Mouse (Mus musculus) megakaryocyte, embryonic 14.5 days (primary cell): Measurements from ENCODE around the gene Sox5. TPM values are rescaled to one million over a fixed set of nuclear protein-coding genes. Genes with fewer than 3 reads are reported as not detected.
A peak's percentile ranks its signal among the peaks of the same experiment; 100 is the strongest.

ENCODE experiments used
- H3K27me3 ChIP-seq: replicated peaks from 2 replicates; pipeline ENCODE3; 2012; ENCODE audit warnings: inconsistent platforms
- H3K36me3 ChIP-seq: replicated peaks from 2 replicates; pipeline ENCODE3; 2012; ENCODE audit warnings: low read length, inconsistent platforms, mixed read lengths
- H3K4me1 ChIP-seq: 2 replicates; pipeline ENCODE4 v1.6.1; 2012; ENCODE audit warnings: inconsistent platforms
- H3K4me3 ChIP-seq: replicated peaks from 2 replicates; pipeline ENCODE3; 2012; ENCODE audit warnings: moderate library complexity, mild to moderate bottlenecking, inconsistent platforms
- H3K9me3 ChIP-seq: 2 replicates; pipeline ENCODE4 v1.6.1; 2012; ENCODE audit warnings: inconsistent platforms
- FLI1 ChIP-seq: IDR thresholded peaks from 2 replicates; pipeline ENCODE4 v1.6.1; 2012; ENCODE audit warnings: low read length, inconsistent platforms, mixed read lengths
- GATA1 ChIP-seq: IDR thresholded peaks from 3 replicates; pipeline ENCODE4 v1.6.1; 2012; ENCODE audit warnings: mixed read lengths, low read length, inconsistent platforms, borderline replicate concordance
- polyA plus RNA-seq: library from polyadenylated mRNA; stranded (reverse); fragments of >175 nt; gene quantifications from 2 replicates; pipeline ENCODE4 v1.2.3, GENCODE M21; 2012; ENCODE audit warnings: low replicate concordance; ENCODE audit not compliant: insufficient read depth

Gene Sox5
- polyA plus RNA-seq, 1 experiment, result 0.07 TPM

DNA sequence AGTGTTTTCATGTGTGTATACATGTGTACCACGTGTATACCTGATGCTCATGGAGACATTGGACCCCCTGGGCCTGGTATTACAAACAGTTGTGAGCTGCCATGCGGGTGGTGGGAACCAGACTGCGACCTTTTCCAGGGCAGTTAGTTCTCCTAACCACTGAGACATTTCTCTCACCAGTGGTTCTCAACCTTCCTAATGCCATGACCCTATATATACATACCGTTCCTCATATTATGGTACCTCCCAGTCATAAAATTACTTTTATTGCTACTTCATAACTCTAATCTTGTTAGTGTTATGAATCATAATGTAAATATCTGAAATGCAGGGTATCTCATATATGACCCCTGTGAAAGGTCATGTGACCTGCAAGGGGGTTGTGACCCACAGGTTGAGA is 644.9 kb downstream of the Sox5 start:
- Histone ChIP-seq H3K4me3 (no peak overlapping the region), H3K9me3 (no peaks in the 10 kb centered on the region), H3K36me3 (no peaks in the 10 kb centered on the region), H3K27me3 (peaks cover 2% of the 10 kb centered on the region), H3K4me1 (peaks cover 6% of the 10 kb centered on the region; the same call in 1 of the 2 replicates)
- TF ChIP-seq FLI1 (no peak), GATA1 (no peak)

DNA sequence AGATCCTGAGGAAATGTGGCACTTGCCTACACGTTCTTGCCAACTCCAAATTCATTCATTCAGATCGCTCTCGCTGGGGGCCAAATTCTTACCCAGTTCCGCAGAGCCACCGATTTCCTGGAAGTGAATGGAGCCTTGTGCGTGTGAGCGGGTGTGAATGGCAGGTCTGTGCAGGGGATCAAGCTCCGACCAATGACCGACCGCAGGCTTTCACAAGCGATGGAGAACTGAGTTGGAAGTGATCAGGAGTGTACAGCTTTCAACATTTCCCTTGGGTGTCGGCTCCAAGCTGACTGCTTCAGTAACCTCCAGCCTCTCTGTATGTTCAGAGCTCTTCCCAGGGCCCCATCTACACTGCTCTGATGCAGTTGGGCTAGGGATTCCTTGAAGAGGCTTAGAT is 651.9 kb downstream of the Sox5 start:
- no peak overlapping the region for H3K4me3 ChIP-seq
- TF ChIP-seq GATA1 (no peak), FLI1 (no peak)
- H3K36me3 ChIP-seq, result no peaks in the 10 kb centered on the region
- no peaks in the 10 kb centered on the region; the same call in 1 of the 2 replicates for H3K9me3 ChIP-seq
- peaks cover 6% of the 10 kb centered on the region; the same call in 1 of the 2 replicates for H3K4me1 ChIP-seq
- H3K27me3 ChIP-seq, result peaks cover 2% of the 10 kb centered on the region

DNA sequence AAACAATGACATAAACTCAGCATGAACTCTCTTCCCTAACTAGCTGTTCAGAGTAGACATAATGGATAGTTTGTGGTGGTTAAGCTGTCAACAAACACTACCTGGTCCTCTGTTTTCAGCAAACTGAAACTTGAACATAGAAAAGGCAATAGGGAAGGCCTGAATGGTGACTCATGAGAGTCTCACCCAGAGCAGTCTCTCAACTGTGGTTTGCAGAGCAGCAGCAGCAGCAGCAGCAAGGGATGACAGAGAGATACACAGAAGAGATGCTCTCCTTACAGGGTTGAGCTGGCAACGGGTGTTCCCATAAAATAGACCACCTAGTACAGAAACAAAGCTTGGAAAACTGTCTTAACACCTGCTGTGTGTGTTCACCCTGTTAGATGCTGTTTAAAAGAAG is 661.8 kb downstream of the Sox5 start:
- no peaks in the 10 kb centered on the region for H3K36me3 ChIP-seq
- TF ChIP-seq GATA1 (no peak), FLI1 (no peak)
- peaks cover 3% of the 10 kb centered on the region for H3K27me3 ChIP-seq
- no peak overlapping the region for H3K4me3 ChIP-seq
- no peaks in the 10 kb centered on the region for H3K4me1 ChIP-seq
- no peaks in the 10 kb centered on the region for H3K9me3 ChIP-seq

- no peak overlapping the region for H3K4me3 ChIP-seq
- no peaks in the 10 kb centered on the region for H3K9me3 ChIP-seq
- TF ChIP-seq GATA1 (no peak), FLI1 (no peak)
- H3K27me3 ChIP-seq, result peaks cover 3% of the 10 kb centered on the region
- no peaks in the 10 kb centered on the region for H3K4me1 ChIP-seq
- H3K36me3 ChIP-seq, result no peaks in the 10 kb centered on the region
Measured at GRCm38 (mm10) chr6:144116646-144117045, 665.1 kb downstream of the Sox5 start.

DNA sequence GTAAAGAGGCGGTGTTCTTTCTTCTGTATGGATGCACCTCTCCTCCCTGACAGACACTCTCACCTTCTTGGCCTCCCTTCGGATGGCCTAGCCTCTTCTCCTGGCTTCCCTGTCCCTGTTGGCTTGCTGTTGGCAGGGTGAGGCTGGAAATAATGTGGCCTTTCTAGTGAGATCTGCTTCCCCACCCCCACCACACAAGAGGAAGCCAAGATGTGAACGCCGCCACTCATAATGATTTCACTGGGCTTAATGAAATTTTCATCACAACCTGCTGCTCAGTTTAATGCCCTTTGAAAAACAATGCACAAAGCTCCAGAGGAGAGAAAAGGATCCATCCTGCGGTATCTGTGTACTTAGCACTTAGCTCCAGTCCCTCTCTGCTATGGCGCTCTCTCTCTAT is 670.2 kb downstream of the Sox5 start:
- H3K9me3 ChIP-seq, result no peaks in the 10 kb centered on the region
- no peaks in the 10 kb centered on the region for H3K4me1 ChIP-seq
- peaks cover 2% of the 10 kb centered on the region for H3K27me3 ChIP-seq
- TF ChIP-seq FLI1, result no peak
- TF ChIP-seq GATA1, result no peak
- H3K36me3 ChIP-seq, result no peaks in the 10 kb centered on the region
- no peak overlapping the region for H3K4me3 ChIP-seq

- no peaks in the 10 kb centered on the region for H3K4me1 ChIP-seq
- H3K9me3 ChIP-seq, result no peaks in the 10 kb centered on the region
Measured at GRCm38 (mm10) chr6:144106848-144107247, 674.9 kb downstream of the Sox5 start.

DNA sequence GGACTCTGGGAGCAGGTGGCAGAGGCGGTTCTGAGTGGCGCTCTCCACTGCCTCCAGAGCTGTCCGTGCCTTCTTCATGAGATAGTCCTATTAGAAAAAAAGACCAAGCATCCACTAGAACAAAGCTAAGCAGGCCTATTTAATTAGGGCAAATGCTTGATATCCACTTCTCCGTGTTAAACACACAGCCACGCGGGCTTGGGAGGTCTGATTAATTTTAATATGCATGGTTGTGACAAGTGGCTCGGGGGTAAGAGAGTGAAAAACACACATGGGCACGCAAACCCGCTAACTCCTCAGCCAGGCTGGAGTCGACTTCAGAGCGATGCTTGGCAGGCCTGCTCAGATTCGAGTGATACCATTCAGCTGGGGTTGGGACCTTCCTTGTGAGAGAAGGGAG is 676.1 kb downstream of the Sox5 start:
- TF ChIP-seq FLI1 (no peak), GATA1 (no peak)
- Histone ChIP-seq H3K9me3 (peaks cover 5% of the 10 kb centered on the region), H3K27me3 (peaks cover 2% of the 10 kb centered on the region), H3K36me3 (no peaks in the 10 kb centered on the region), H3K4me1 (peaks cover 4% of the 10 kb centered on the region; the same call in 1 of the 2 replicates), H3K4me3 (no peak overlapping the region)

More at GRCm38 (mm10) chr6:144106848-144107247, 674.9 kb downstream of the Sox5 start:
- H3K4me3 ChIP-seq, result no peak overlapping the region
- peaks cover 2% of the 10 kb centered on the region for H3K27me3 ChIP-seq
- no peak for TF ChIP-seq GATA1
- TF ChIP-seq FLI1, result no peak
- no peaks in the 10 kb centered on the region for H3K36me3 ChIP-seq

DNA sequence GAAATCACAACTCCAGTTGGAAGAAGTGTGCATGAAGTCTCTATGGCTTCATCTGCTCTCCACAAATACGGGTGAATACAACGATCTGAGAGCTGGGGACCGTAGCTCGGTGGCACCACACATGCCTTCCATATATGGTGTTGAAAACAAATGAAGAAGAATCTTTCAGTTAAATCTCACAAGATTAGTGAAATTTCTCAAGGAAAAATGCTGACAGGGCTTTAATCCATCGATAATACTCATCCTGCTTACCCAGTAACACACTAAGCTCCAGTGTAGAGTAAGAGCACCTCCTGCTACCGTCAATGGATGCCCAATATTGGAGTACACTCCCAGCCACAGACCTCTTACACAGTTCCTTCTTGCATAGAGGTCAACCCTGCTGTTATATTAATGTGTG is 678.2 kb downstream of the Sox5 start:
- Histone ChIP-seq H3K4me3 (no peak overlapping the region), H3K36me3 (no peaks in the 10 kb centered on the region), H3K9me3 (peaks cover 5% of the 10 kb centered on the region), H3K4me1 (peaks cover 4% of the 10 kb centered on the region; the same call in 1 of the 2 replicates), H3K27me3 (peaks cover 2% of the 10 kb centered on the region)
- TF ChIP-seq GATA1 (no peak), FLI1 (no peak)

DNA sequence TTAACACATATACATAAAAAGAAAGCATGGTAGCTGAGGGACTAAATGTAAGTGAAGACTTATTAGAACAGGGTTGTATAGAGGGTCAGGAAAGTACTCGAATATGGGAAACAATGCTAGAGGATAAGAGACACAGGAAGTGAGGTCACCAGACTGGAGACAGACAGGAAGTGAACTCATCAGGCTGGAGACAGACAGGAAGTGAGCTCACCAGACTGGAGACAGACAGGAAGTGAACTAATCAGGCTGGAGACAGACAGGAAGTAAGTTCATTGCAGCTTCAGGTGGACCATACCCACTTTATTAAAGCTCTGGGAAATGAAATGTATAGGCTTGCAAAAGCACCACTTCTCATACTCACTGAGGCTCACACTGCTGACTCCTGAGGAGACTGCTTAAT is 680.9 kb downstream of the Sox5 start:
- TF ChIP-seq FLI1 (peak; percentile 42; the same call in 1 of the 2 replicates), GATA1 (no peak)
- Histone ChIP-seq H3K36me3 (no peaks in the 10 kb centered on the region), H3K4me1 (peaks cover 8% of the 10 kb centered on the region), H3K27me3 (no peaks in the 10 kb centered on the region), H3K9me3 (peaks cover 5% of the 10 kb centered on the region), H3K4me3 (no peak overlapping the region)

GRCm38 (mm10) chr6:144098119-144098518 is 683.7 kb downstream of the Sox5 start:
- H3K36me3 ChIP-seq, result no peaks in the 10 kb centered on the region
- H3K27me3 ChIP-seq, result no peaks in the 10 kb centered on the region
- H3K4me3 ChIP-seq, result no peak overlapping the region
- TF ChIP-seq GATA1 (no peak), FLI1 (no peak)
- peaks cover 8% of the 10 kb centered on the region for H3K4me1 ChIP-seq
- H3K9me3 ChIP-seq, result peaks cover 5% of the 10 kb centered on the region

GRCm38 (mm10) chr6:144088256-144088655 is 693.5 kb downstream of the Sox5 start:
- peaks cover 2% of the 10 kb centered on the region for H3K27me3 ChIP-seq
- H3K9me3 ChIP-seq, result no peaks in the 10 kb centered on the region
- no peaks in the 10 kb centered on the region for H3K36me3 ChIP-seq
- H3K4me1 ChIP-seq, result peaks cover 3% of the 10 kb centered on the region
- no peak for TF ChIP-seq GATA1
- peak overlapping the region; percentile 11 for H3K4me3 ChIP-seq
